Mouse (Mus musculus) spleen, adult 2 months (tissue): ENCODE measurements around the gene Omp. TPM values are rescaled to one million over a fixed set of nuclear protein-coding genes. Genes with fewer than 3 reads are reported as not detected.

ENCODE experiments used
- DNase-seq, 2 experiments: peaks; one replicate each; pipeline versions ENCODE4 v3.0.0 to v3.0.0-alpha.2; 2012 to 2021; ENCODE audit warnings: low spot score in 2 of 2, low read depth in 1 of 2
- H3K27ac ChIP-seq: fragments of 200-500 bp; 2 replicates; pipeline ENCODE4 v1.5.1; 2012; ENCODE audit warnings: low read length, inconsistent platforms; ENCODE audit not compliant: insufficient read depth
- H3K27me3 ChIP-seq: fragments of 200-500 bp; 2 replicates; pipeline ENCODE4 v1.6.1; 2012; ENCODE audit warnings: mild to moderate bottlenecking, moderate library complexity, low read length, inconsistent platforms; ENCODE audit not compliant: control insufficient read depth, insufficient read depth
- H3K36me3 ChIP-seq: fragments of 200-500 bp; 2 replicates; pipeline ENCODE4 v1.6.1; 2012; ENCODE audit warnings: mild to moderate bottlenecking, low read length, inconsistent platforms; ENCODE audit not compliant: control insufficient read depth, insufficient read depth
- H3K4me1 ChIP-seq: fragments of 200-500 bp; 2 replicates; pipeline ENCODE4 v1.6.1; 2011; ENCODE audit warnings: inconsistent platforms; ENCODE audit not compliant: control insufficient read depth, insufficient read depth, insufficient read length
- H3K4me3 ChIP-seq: fragments of 200-500 bp; 2 replicates; pipeline ENCODE4 v1.5.1; 2011; ENCODE audit warnings: mild to moderate bottlenecking, inconsistent platforms; ENCODE audit not compliant: insufficient read depth, insufficient read length; ENCODE audit errors: extremely low read depth
- CTCF ChIP-seq: fragments of 200-500 bp; IDR thresholded peaks from 2 replicates; pipeline ENCODE4 v1.5.1; 2011; ENCODE audit warnings: mild to moderate bottlenecking, inconsistent platforms; ENCODE audit not compliant: insufficient read depth, insufficient read length, insufficient replicate concordance; ENCODE audit errors: extremely low read depth
- POLR2A ChIP-seq: fragments of 200-500 bp; IDR thresholded peaks from 2 replicates; pipeline ENCODE4 v1.6.1; 2011; ENCODE audit warnings: low read depth, low read length, inconsistent platforms
- WGBS: fragments of 180-500 bp; shearing (Covaris S2); methylation state at CpG from one replicate; pipeline ENCODE4 v1.1.7; 2018; 5-methylcytosine and 5-hydroxymethylcytosine counted together
- polyA plus RNA-seq: library from polyadenylated mRNA; depleted of rRNA; stranded (reverse); fragments of >200 nt; gene quantifications from 2 replicates; pipeline ENCODE4 v1.2.3, GENCODE M21; 2012; rRNA removed

Gene Omp
- 0.59 and 0.60 TPM in 2 replicates for polyA plus RNA-seq

DNA sequence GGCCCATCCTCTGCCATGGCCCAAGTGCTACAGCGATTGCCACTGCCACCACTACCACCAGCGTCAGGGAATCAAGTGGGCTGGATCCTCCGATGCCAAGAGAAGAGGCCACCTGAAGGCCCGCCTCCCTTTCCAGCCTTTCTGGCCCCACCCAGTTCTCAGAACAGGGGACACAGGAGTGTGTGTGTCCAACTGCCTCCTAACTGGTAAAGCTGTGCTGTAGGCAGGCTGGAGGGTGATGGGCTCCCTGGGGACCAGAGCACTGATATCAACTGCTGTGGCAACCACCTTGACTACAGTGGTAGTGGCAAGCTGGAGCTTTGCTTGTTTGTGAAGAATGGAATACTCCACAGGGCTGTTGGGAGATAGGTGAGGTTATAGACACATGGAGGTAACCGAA lies at the start of gene Omp:
Omp (minus strand) TSS at position 101 of the 400 bp plus-strand sequence.
- 84% methylated on average over 5 of the region's 5 CpGs for WGBS
- Histone ChIP-seq H3K36me3 (no peaks in the 10 kb centered on the region), H3K4me1 (no peaks in the 10 kb centered on the region), H3K27me3 (no peaks in the 10 kb centered on the region), H3K4me3 (no peak within 1 kb of the TSS), H3K27ac (no peak within 1 kb of the TSS)
- DNase-seq = no peak
- TF ChIP-seq POLR2A (no peak), CTCF (no peak)

GRCm38 (mm10) chr7:98194026-98194792 lies 48.9 kb upstream of the Omp start:
- Histone ChIP-seq H3K27me3 (peaks cover 17% of the 10 kb centered on the region), H3K27ac (no peak overlapping the region), H3K36me3 (no peaks in the 10 kb centered on the region), H3K4me1 (peaks cover 11% of the 10 kb centered on the region), H3K4me3 (peak overlapping the region; percentile 49; the same call in 1 of the 2 replicates)
- DNase-seq = no peak
- TF ChIP-seq CTCF (no peak), POLR2A (no peak)
- WGBS = 1% methylated on average over 61 of the region's 61 CpGs

DNA sequence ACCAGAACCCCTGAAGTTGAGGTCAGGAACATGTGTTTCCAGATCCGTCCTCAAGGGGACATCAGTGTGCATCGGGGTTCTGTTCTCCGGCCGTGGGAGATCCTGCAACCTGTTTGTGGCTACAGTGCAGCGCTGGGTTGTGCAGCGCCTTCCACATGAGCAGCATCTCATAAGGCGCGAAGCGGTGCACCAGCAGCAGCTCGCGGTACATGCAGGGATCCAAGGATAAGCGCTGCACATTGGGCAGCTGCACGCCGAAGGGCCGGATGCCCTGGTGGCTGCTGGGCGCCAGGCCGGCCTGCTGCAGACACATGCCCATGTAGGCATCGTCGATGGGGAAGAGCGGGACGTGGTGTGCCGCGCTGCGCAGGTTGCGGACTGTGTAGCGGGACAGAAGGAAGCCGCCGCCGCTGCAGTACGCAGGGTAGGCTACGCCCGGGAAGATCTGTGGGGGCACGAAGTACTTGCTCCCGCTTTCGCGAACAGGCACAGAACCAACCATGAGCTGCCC lies 48.3 kb upstream of the Omp start:
- peak overlapping the region; percentile 49; the same call in 1 of the 2 replicates for H3K4me3 ChIP-seq

DNA sequence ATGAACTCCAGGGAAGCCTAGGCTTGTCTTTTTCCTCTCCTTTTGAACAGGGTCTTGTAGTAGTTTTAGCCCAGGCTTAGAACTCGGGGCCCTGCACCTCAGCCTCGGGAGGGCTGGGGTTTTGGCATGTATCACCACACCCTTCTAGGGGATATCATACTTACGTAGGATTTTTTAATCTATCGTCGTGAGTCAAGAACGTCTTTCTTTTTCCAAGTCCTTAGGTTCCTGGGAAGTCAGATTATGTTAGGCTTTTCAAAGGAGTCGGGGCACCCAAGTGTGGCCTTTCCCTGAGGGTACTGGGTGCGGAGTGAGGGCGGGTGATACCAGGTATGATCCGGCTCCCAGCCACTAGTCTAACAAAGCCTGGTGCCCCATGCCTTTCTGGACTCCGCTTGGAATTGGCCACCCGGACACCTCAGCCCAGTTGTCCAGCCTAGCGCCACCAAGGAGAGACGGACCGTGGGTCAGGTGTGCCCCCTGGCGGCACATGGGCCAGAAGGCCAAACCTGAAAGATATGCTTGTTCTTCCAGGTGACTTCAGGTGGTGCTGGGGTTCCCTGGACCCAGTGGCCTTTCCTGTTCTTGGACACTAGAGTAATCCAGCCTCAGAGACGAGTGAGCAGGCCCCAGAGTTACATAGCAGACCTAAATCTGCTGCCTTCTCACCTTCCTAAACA lies 46.4 kb upstream of the Omp start:
- no peaks in the 10 kb centered on the region for H3K36me3 ChIP-seq
- DNase-seq = no peak
- no peak overlapping the region for H3K27ac ChIP-seq
- TF ChIP-seq POLR2A = no peak
- peak; percentile 54; the same call in 1 of the 2 replicates for TF ChIP-seq CTCF
- peaks cover 11% of the 10 kb centered on the region for H3K4me1 ChIP-seq
- H3K4me3 ChIP-seq = no peak overlapping the region
- 80% methylated on average over 17 of the region's 17 CpGs for WGBS
- peaks cover 17% of the 10 kb centered on the region for H3K27me3 ChIP-seq

More for the DNA sequence above, 48.3 kb upstream of the Omp start:
- Histone ChIP-seq H3K27me3 (peaks cover 17% of the 10 kb centered on the region), H3K4me1 (peaks cover 11% of the 10 kb centered on the region), H3K36me3 (no peaks in the 10 kb centered on the region), H3K27ac (no peak overlapping the region)
- TF ChIP-seq POLR2A (no peak), CTCF (no peak; the same call in 1 of the 2 replicates)
- WGBS = 1% methylated on average over 36 of the region's 36 CpGs
- peak in 1 of 2 experiments; percentile 15 for DNase-seq

DNA sequence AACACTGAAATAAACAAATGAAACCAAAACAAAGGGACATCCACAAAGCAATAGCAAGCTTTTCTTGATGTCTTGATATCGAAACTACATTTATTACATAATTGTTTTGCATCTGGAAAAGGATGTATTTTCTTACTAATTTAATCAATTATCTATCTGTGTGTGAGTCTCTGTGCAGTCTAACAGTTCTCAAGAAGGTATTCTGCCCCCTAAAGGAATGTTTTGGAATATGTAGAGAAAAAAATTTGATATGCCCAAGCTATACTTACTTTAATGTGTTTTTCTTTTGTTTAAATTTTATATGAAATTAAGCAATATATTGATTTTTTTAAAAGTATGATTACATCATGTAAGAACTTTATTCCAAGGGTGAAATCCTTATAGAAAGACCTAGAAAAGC lies 45.3 kb upstream of the Omp start:
- H3K36me3 ChIP-seq = no peaks in the 10 kb centered on the region
- TF ChIP-seq CTCF = no peak
- H3K27ac ChIP-seq = no peak overlapping the region
- H3K4me1 ChIP-seq = peaks cover 11% of the 10 kb centered on the region
- no peak overlapping the region for H3K4me3 ChIP-seq
- H3K27me3 ChIP-seq = peaks cover 15% of the 10 kb centered on the region
- 88% methylated on average over 1 of the region's 1 CpGs for WGBS
- DNase-seq = no peak

DNA sequence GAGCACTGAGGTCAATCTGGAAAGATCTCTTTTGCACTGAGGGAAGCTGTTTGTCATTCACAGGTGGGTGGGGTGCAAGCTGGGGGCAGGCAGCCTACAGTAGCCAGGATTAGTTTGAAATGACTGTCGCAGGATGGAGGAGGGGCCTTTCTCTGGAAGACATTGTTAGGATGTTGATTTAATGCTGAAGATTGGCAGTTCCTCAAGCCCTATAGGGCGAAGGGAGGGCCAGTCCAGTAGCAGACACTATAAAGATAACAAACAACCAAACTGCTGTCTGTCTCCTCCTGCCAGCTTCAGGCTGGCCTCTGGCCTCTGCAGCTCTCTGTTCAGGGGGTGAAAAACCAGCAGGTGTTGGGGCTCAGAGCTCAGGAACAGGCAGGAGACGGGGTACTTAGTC lies 44.4 kb upstream of the Omp start:
- WGBS = 70% methylated on average over 3 of the region's 3 CpGs
- Histone ChIP-seq H3K4me3 (no peak overlapping the region), H3K36me3 (no peaks in the 10 kb centered on the region), H3K27me3 (peaks cover 13% of the 10 kb centered on the region), H3K27ac (no peak overlapping the region), H3K4me1 (peaks cover 11% of the 10 kb centered on the region)
- no peak for DNase-seq
- TF ChIP-seq POLR2A (no peak), CTCF (no peak)
